Mouse (Mus musculus) cerebellum, adult 2 months (tissue): Measurements from ENCODE around the gene Gpr182.

Experiments used
- CTCF ChIP-seq: fragments of 200-500 bp; IDR thresholded peaks from 2 replicates; pipeline ENCODE4 v1.5.1; 2011; ENCODE audit warnings: low read depth, mild to moderate bottlenecking, control low read depth, low read length, moderate library complexity, borderline replicate concordance; ENCODE audit not compliant: insufficient read depth
- POLR2A ChIP-seq: fragments of 200-500 bp; IDR thresholded peaks from 2 replicates; pipeline ENCODE4 v1.6.1; 2011; ENCODE audit warnings: low read length, control low read depth, borderline replicate concordance; ENCODE audit not compliant: insufficient read depth

GRCm38 (mm10) chr10:127750136-127750777 lies 1.3 kb downstream of the Gpr182 start:
- TF ChIP-seq POLR2A, result no peak
- TF ChIP-seq CTCF, result no peak
